Mouse (Mus musculus) embryonic fibroblast, embryonic 13.5 days (primary cell): ENCODE measurements around the gene Lmod3. TPM values are rescaled to one million over a fixed set of nuclear protein-coding genes. Genes with fewer than 3 reads are reported as not detected.
A peak's percentile ranks its signal among the peaks of the same experiment; 100 is the strongest.

Experiments used
- H3K27ac ChIP-seq: 2 replicates; pipeline ENCODE4 v1.5.1; 2012; ENCODE audit warnings: low read length, control low read depth, inconsistent platforms; ENCODE audit not compliant: insufficient read depth
- H3K4me1 ChIP-seq: 2 replicates; pipeline ENCODE4 v1.6.1; 2011; ENCODE audit warnings: low read length; ENCODE audit not compliant: control insufficient read depth, insufficient read depth
- H3K4me3 ChIP-seq: 2 replicates; pipeline ENCODE4 v1.5.1; 2011; ENCODE audit warnings: mild to moderate bottlenecking, control low read depth, low read length; ENCODE audit not compliant: insufficient read depth
- CTCF ChIP-seq: IDR thresholded peaks from 2 replicates; pipeline ENCODE4 v1.5.1; 2011; ENCODE audit warnings: mild to moderate bottlenecking, control low read depth, low read length, moderate library complexity, borderline replicate concordance; ENCODE audit not compliant: insufficient read depth
- POLR2A ChIP-seq: IDR thresholded peaks from 2 replicates; pipeline ENCODE4 v1.6.1; 2011; ENCODE audit warnings: low read depth, mild to moderate bottlenecking, control low read depth, low read length, moderate library complexity
- polyA plus RNA-seq: library from polyadenylated mRNA; stranded (reverse); fragments of >200 nt; gene quantifications from 2 replicates; pipeline ENCODE4 v1.2.4, GENCODE M21; 2011; ENCODE audit warnings: low read depth; ENCODE audit not compliant: missing spikeins, insufficient read length

Lmod3 gene
- polyA plus RNA-seq, 1 experiment, result not detected

DNA sequence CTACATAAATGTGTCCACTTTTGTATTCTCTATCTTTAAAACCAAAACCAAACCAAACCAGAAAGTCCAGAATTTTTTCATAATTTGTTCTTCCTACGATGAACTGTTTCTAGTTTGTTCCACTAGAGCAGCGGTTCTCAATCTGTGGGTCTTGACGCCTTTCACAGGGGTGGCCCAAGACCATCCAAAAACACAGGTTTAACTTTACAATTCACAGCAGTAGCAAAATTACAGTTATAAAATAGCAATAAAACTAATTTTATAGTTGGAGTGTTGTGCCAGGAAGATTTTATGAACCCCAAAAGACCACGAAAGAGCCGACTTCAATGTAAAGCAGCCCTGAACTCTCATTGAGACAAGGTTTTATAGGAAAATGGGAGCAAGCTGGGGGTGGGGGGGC, 16.5 kb downstream of the Lmod3 start:
- TF ChIP-seq CTCF, result no peak
- no peak for TF ChIP-seq POLR2A
- Histone ChIP-seq H3K4me1 (no peaks in the 10 kb centered on the region), H3K27ac (no peak overlapping the region), H3K4me3 (no peak overlapping the region)

GRCm38 (mm10) chr6:97234911-97235668, 17.5 kb downstream of the Lmod3 start:
- TF ChIP-seq CTCF (no peak), POLR2A (no peak)
- H3K4me1 ChIP-seq, result no peaks in the 10 kb centered on the region
- no peak overlapping the region for H3K4me3 ChIP-seq
- no peak overlapping the region for H3K27ac ChIP-seq

DNA sequence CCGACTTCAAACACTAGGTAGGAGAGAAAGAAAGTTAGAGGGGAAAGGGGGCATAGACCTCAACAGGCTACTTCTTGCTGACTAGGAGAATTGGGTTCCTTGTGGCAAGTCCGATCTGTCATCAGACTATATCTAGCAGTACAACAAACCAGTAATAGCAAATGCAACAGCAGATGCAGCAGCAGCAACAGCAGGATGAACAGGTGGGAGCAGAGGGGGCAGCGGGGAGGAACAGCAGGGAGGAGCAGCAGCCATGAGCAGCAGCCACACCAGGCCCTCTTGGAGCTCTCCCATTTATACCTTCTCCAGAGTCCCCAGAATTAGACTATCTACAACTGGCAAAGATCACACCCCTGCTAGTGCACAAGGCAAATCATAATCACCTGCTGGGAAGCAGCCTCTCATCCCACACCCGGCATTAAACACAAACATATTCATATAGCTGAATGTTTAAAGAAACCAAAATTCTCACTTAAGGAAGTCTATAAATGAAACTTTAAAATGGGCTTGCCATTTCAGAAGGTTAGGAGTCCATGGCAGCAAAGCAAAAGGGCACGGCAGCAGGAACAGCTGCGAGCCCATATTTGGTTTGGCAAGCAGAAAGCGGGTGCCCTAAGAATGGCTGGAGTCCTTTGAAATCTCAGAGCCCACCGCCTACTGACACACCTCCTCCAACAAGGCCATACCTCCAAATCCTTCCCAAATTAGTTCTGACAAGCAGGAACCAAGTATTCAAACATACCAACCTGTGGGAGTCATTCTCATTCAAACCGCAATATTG, 25.3 kb downstream of the Lmod3 start:
- H3K4me3 ChIP-seq, result no peak overlapping the region
- TF ChIP-seq POLR2A (no peak), CTCF (no peak)

GRCm38 (mm10) chr6:97226083-97226491, 26.5 kb downstream of the Lmod3 start:
- Histone ChIP-seq H3K4me1 (peaks cover 21% of the 10 kb centered on the region), H3K27ac (no peak overlapping the region), H3K4me3 (no peak overlapping the region)
- no peak for TF ChIP-seq POLR2A
- TF ChIP-seq CTCF, result no peak

More for the DNA sequence above, 25.3 kb downstream of the Lmod3 start:
- Histone ChIP-seq H3K27ac (no peak overlapping the region), H3K4me1 (peaks cover 12% of the 10 kb centered on the region)

- Histone ChIP-seq H3K27ac (no peak overlapping the region), H3K4me3 (no peak overlapping the region), H3K4me1 (peaks cover 21% of the 10 kb centered on the region)
- TF ChIP-seq POLR2A (no peak), CTCF (no peak)
Measured at GRCm38 (mm10) chr6:97224505-97224904, 28.1 kb downstream of the Lmod3 start.

DNA sequence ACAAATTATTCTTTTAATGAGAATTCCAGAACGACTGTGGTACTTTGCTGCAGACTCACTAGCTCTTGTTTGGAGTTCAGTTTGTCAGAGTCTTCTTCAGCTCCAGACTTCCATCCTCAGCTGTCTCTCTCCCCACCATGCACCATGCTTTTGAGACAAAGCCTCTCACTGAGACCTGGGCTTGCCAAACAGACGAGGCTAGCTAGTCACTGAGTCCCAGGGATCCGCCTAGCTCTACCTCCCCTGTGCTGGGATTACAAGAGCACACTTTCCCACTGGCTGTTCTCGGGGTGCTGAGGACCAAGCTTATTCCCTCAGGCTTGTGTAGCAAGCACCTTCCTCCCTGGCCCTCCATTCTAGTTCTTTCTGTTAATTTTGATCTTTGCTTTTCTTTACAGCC, 29.0 kb downstream of the Lmod3 start:
- Histone ChIP-seq H3K4me1 (peaks cover 21% of the 10 kb centered on the region), H3K4me3 (no peak overlapping the region), H3K27ac (peak overlapping the region; percentile 45; the same call in 1 of the 2 replicates)
- TF ChIP-seq POLR2A, result no peak
- no peak for TF ChIP-seq CTCF

GRCm38 (mm10) chr6:97222931-97223467, 29.6 kb downstream of the Lmod3 start:
- peaks cover 21% of the 10 kb centered on the region for H3K4me1 ChIP-seq
- TF ChIP-seq POLR2A (no peak), CTCF (no peak)
- peak overlapping the region; percentile 45; the same call in 1 of the 2 replicates for H3K27ac ChIP-seq
- H3K4me3 ChIP-seq, result no peak overlapping the region

GRCm38 (mm10) chr6:97222321-97222720, 30.2 kb downstream of the Lmod3 start:
- H3K4me1 ChIP-seq, result peaks cover 21% of the 10 kb centered on the region
- no peak for TF ChIP-seq CTCF
- TF ChIP-seq POLR2A, result no peak
- no peak overlapping the region for H3K4me3 ChIP-seq
- H3K27ac ChIP-seq, result peak overlapping the region; percentile 59

DNA sequence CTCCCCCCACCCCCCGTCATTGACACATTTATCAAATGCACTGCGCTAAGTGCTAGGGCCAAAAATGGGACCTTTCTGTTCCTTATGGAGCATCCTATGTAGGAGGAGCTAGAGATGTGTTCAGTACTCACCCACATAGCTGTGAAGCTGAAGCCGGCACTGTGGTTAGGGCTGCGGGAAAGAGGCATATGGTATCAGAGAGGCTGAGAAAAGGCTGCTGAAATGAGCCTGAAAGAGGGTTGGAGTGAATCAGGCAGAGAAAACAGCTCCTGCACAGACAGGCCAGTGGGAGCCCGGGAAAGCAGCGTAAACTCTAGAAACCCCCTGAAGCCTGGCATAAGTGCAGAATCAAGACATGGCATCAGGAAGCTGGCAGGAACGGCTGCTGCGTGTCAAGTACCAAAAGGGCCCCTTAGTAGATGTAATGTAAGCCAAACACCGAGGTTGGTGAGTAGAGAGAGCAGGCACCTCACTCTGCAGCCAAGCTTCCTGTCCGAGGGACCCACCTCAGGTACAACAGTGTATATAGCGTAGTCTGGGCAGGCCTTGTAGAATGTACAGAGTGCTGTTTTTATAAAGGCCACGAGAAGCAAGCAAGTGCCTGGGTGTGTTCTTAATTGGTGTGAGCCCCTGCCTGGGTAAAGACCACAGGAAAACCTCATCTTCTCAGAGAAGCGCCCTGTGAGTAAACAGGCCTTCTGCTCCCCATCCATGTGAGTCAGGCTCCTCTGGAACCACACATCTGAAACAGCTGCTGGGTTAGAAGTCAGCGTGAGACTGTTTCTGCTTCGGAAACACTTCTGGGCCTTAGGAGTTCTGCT, 31.1 kb downstream of the Lmod3 start:
- H3K27ac ChIP-seq, result peak overlapping the region; percentile 59
- TF ChIP-seq POLR2A (no peak), CTCF (no peak)

More for the DNA sequence above, 31.1 kb downstream of the Lmod3 start:
- peaks cover 21% of the 10 kb centered on the region for H3K4me1 ChIP-seq
- no peak overlapping the region for H3K4me3 ChIP-seq
